Mouse (Mus musculus): Measurements from ENCODE around the gene Hectd4. TPM values are rescaled to one million over a fixed set of nuclear protein-coding genes. Genes with fewer than 3 reads are reported as not detected.

Gene Hectd4
- total and polyA plus RNA-seq, 3 experiments = 2.1 to 7.8 (median 6.0) TPM

DNA sequence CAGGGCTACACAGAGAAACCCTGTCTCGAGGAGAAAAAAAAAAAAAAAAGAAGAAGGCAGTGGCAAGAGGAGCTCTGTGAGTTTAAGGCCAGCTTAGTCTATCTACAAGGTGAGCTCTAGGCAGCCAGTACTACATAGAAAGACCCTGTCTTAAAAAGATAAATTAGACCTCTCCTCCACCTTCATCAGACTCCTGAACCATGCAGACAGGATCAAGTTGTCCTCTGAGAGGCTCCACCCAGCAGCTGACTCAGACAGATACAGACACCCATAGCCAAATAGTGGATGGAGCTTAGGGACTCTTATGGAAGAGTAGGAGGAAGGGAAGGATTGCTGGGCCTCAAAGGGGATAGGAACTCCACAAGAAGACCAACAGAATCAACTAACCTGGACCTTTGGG, 25.8 kb upstream of the Hectd4 start:
- H3K4me1 ChIP-seq (ENCODE audit: control insufficient read depth in 1 of 2, insufficient read depth in 2 of 2) = peaks cover 14 to 39% of the 10 kb centered on the region in 2 experiments

DNA sequence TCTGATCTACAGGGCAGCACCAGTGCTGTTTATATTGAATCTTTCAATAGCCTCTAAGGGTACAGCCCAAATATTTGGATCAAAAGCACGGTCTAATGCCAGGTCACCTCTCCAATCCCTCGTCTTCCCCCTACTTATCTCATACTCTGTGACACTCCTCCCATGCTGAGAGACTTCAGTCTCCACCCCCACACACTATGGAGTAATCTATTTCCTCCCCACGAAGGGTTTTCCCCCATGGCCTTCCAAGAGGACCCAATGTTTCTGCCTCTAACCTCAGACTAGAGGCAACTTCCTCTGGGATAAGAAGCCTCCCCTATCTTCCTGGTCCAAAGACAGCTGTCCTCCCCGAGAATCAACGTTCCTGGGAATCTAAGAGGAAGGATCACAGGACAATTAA, 23.3 kb upstream of the Hectd4 start:
- dilution Hi-C loops (cut with MboI; ENCODE audit: extremely low pct_ligation_motif_present, extremely low pct_unique_long_range_greater_than_20kb, low sequenced_read_pairs) = no loop called here
- H3K9me3 ChIP-seq (replicated peaks; ENCODE audit: low read length) = no peaks in the 10 kb centered on the region
- H3K27me3 ChIP-seq (replicated peaks) = no peaks in the 10 kb centered on the region
- TF ChIP-seq NELFE (IDR thresholded peaks at IDR 0.05; ENCODE audit: low read depth, low read length) = no peak
- no peak for TF ChIP-seq TCF12 (IDR thresholded peaks at IDR 0.05; ENCODE audit: low read depth, low read length)
- TF ChIP-seq SMC3 (IDR thresholded peaks at IDR 0.05; ENCODE audit: low read depth, low read length) = no peak
- TF ChIP-seq CHD1 (IDR thresholded peaks at IDR 0.05; ENCODE audit: low read depth, low read length) = no peak
- no peak for TF ChIP-seq ZC3H11A (IDR thresholded peaks at IDR 0.05; ENCODE audit: low read depth, low read length)
- TF ChIP-seq IRF4 (IDR thresholded peaks at IDR 0.05; ENCODE audit: low read depth, low read length) = no peak
- no peak for TF ChIP-seq JUN (IDR thresholded peaks at IDR 0.05; ENCODE audit: insufficient read depth, low read depth, low read length)
- TF ChIP-seq CTCF (conservative IDR thresholded peaks at IDR 0.05 in 1 of 2, IDR thresholded peaks at IDR 0.05 in 1 of 2; ENCODE audit: low read depth in 2 of 2, low read length in 2 of 2) = no peak
- no peak for TF ChIP-seq TBP (conservative IDR thresholded peaks at IDR 0.05; ENCODE audit: low read depth, low read length)
- TF ChIP-seq RAD21 (IDR thresholded peaks at IDR 0.05; ENCODE audit: low read depth, low read length) = no peak
- TF ChIP-seq MAX (IDR thresholded peaks at IDR 0.05; ENCODE audit: low read length) = no peak
- TF ChIP-seq POLR2AphosphoS2 (IDR thresholded peaks at IDR 0.05; ENCODE audit: low read depth, low read length) = no peak
- TF ChIP-seq ZKSCAN1 (IDR thresholded peaks at IDR 0.05; ENCODE audit: borderline replicate concordance, low read depth, low read length) = no peak
- no peak for TF ChIP-seq USF1 (IDR thresholded peaks at IDR 0.05; ENCODE audit: low read depth, low read length)
- no peak overlapping the region for H3K9ac ChIP-seq (ENCODE audit: insufficient read depth, low read depth)
- H3K79me2 ChIP-seq (replicated peaks; ENCODE audit: control insufficient read depth, extremely low read depth, insufficient read depth, poor library complexity, severe bottlenecking) = no peaks in the 10 kb centered on the region
- H3K4me3 ChIP-seq (replicated peaks in 1 of 3; ENCODE audit: low read depth in 2 of 3, low read length in 2 of 3, poor library complexity in 1 of 3) = no peak overlapping the region
- DNase-seq (ENCODE audit: extremely low read depth) = no peak
- 0 out of 2 replicates have a peak overlapping the region, but pooled peaks have one; percentile 24 for H3K27ac ChIP-seq (ENCODE audit: insufficient read depth, low read depth)
- H3K4me2 ChIP-seq (ENCODE audit: insufficient read depth, low read depth, poor library complexity, severe bottlenecking) = 0 out of 2 replicates have a peak overlapping the region, but pooled peaks have one; percentile 1
- H3K36me3 ChIP-seq (replicated peaks in 1 of 2; ENCODE audit: control insufficient read depth in 1 of 2, insufficient read depth in 1 of 2, low read length in 1 of 2) = no peaks in the 10 kb centered on the region
- in situ Hi-C loops (cut with MboI; ENCODE audit: low pct_ligation_motif_present, low pct_unique_long_range_greater_than_20kb, low sequenced_read_pairs) = no loop called here
- H3K4me1 ChIP-seq (ENCODE audit: control insufficient read depth in 1 of 2, insufficient read depth in 2 of 2) = peaks cover 14 to 39% of the 10 kb centered on the region in 2 experiments

More for the DNA sequence above, 25.8 kb upstream of the Hectd4 start:
- Histone ChIP-seq H3K9ac (ENCODE audit: insufficient read depth, low read depth) (no peak overlapping the region), H3K4me3 (replicated peaks in 1 of 3; ENCODE audit: low read depth in 2 of 3, low read length in 2 of 3, poor library complexity in 1 of 3) (no peak overlapping the region), H3K27ac (ENCODE audit: insufficient read depth, low read depth) (no peak overlapping the region), H3K4me2 (ENCODE audit: insufficient read depth, low read depth, poor library complexity, severe bottlenecking) (no peak overlapping the region; the same call in 1 of the 2 replicates), H3K79me2 (replicated peaks; ENCODE audit: control insufficient read depth, extremely low read depth, insufficient read depth, poor library complexity, severe bottlenecking) (peaks cover 13% of the 10 kb centered on the region), H3K9me3 (replicated peaks; ENCODE audit: low read length) (no peaks in the 10 kb centered on the region), H3K36me3 (replicated peaks in 1 of 2; ENCODE audit: control insufficient read depth in 1 of 2, insufficient read depth in 1 of 2, low read length in 1 of 2) (no peaks in the 10 kb centered on the region), H3K27me3 (replicated peaks) (no peaks in the 10 kb centered on the region)
- dilution Hi-C loops (cut with MboI; ENCODE audit: extremely low pct_ligation_motif_present, extremely low pct_unique_long_range_greater_than_20kb, low sequenced_read_pairs) (no loop called here), in situ Hi-C loops (cut with MboI; ENCODE audit: low pct_ligation_motif_present, low pct_unique_long_range_greater_than_20kb, low sequenced_read_pairs) (no loop called here)
- no peak for TF ChIP-seq TBP (conservative IDR thresholded peaks at IDR 0.05; ENCODE audit: low read depth, low read length)
- no peak for DNase-seq (ENCODE audit: extremely low read depth)

DNA sequence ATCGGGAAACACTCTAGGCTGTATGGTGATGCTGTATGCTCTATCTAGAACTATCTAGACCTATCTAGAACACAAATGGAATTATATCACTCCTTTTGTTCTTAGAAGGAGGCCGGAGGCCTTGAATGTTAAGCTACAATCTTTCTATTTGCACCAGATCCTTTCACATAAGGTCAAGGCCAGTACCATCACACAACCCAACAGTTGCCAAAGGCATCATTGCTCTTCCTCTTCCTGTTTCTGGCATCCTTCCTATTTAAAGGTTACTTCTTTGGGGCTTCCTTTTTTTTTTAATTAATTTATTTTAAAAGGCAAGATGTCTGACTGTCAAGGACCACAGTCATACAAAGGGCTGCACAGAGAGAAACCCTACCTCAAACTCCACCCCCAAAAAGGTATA, 22.7 kb upstream of the Hectd4 start:
- Histone ChIP-seq H3K36me3 (replicated peaks in 1 of 2; ENCODE audit: control insufficient read depth in 1 of 2, insufficient read depth in 1 of 2, low read length in 1 of 2) (no peaks in the 10 kb centered on the region), H3K79me2 (replicated peaks; ENCODE audit: control insufficient read depth, extremely low read depth, insufficient read depth, poor library complexity, severe bottlenecking) (no peaks in the 10 kb centered on the region), H3K27ac (ENCODE audit: insufficient read depth, low read depth) (0 out of 2 replicates have a peak overlapping the region, but pooled peaks have one; percentile 24), H3K27me3 (replicated peaks) (no peaks in the 10 kb centered on the region), H3K4me3 (replicated peaks in 1 of 3; ENCODE audit: low read depth in 2 of 3, low read length in 2 of 3, poor library complexity in 1 of 3) (no peak overlapping the region), H3K4me1 (ENCODE audit: control insufficient read depth in 1 of 2, insufficient read depth in 2 of 2) (peaks cover 14 to 36% of the 10 kb centered on the region in 2 experiments), H3K9me3 (replicated peaks; ENCODE audit: low read length) (no peaks in the 10 kb centered on the region), H3K4me2 (ENCODE audit: insufficient read depth, low read depth, poor library complexity, severe bottlenecking) (0 out of 2 replicates have a peak overlapping the region, but pooled peaks have one; percentile 1), H3K9ac (ENCODE audit: insufficient read depth, low read depth) (no peak overlapping the region)
- DNase-seq (ENCODE audit: extremely low read depth) = no peak
- TF ChIP-seq ELF1 (IDR thresholded peaks at IDR 0.05; ENCODE audit: low read depth, low read length) = 0 out of 2 replicates have a peak, but pooled peaks have one; percentile 21
- no peak for TF ChIP-seq USF1 (IDR thresholded peaks at IDR 0.05; ENCODE audit: low read depth, low read length)
- dilution Hi-C loops (cut with MboI; ENCODE audit: extremely low pct_ligation_motif_present, extremely low pct_unique_long_range_greater_than_20kb, low sequenced_read_pairs) = no loop called here
- in situ Hi-C loops (cut with MboI; ENCODE audit: low pct_ligation_motif_present, low pct_unique_long_range_greater_than_20kb, low sequenced_read_pairs) = no loop called here
